Mouse (Mus musculus) midbrain, embryonic 15.5 days (tissue): Measurements from ENCODE around the gene Hk2. TPM values are rescaled to one million over a fixed set of nuclear protein-coding genes. Genes with fewer than 3 reads are reported as not detected.
A peak's percentile ranks its signal among the peaks of the same experiment; 100 is the strongest.

Experiments
- ATAC-seq: fragments of 200-750 bp; cut with Nextera tagmentation; replicated peaks from 2 replicates; pipeline ENCODE4 v1.8.0; 2017; ENCODE audit warnings: moderate TSS enrichment
- H3K27ac ChIP-seq: fragments of 300-500 bp; sonication (generic); 2 replicates; pipeline ENCODE4 v1.5.1; 2015; ENCODE audit warnings: mild to moderate bottlenecking, inconsistent platforms
- H3K27me3 ChIP-seq: fragments of 300-500 bp; sonication (generic); replicated peaks from 2 replicates; pipeline ENCODE4 v1.6.1; 2015; ENCODE audit warnings: inconsistent platforms
- H3K36me3 ChIP-seq: fragments of 300-500 bp; sonication (generic); replicated peaks from 2 replicates; pipeline ENCODE4 v1.6.1; 2015; ENCODE audit warnings: inconsistent platforms
- H3K4me1 ChIP-seq: fragments of 300-500 bp; sonication (generic); 2 replicates; pipeline ENCODE4 v1.6.1; 2015; ENCODE audit warnings: inconsistent platforms
- H3K4me2 ChIP-seq: fragments of 300-500 bp; sonication (generic); 2 replicates; pipeline ENCODE4 v1.6.1; 2015; ENCODE audit warnings: inconsistent platforms, mild to moderate bottlenecking, moderate library complexity
- H3K4me3 ChIP-seq: fragments of 300-500 bp; sonication (generic); 2 replicates; pipeline ENCODE4 v1.5.1; 2015; ENCODE audit warnings: mild to moderate bottlenecking, inconsistent platforms
- H3K9ac ChIP-seq: fragments of 300-500 bp; sonication (generic); 2 replicates; pipeline ENCODE4 v1.6.1; 2015; ENCODE audit warnings: mild to moderate bottlenecking, inconsistent platforms
- H3K9me3 ChIP-seq: fragments of 300-500 bp; sonication (generic); 2 replicates; pipeline ENCODE4 v1.6.1; 2016; ENCODE audit warnings: inconsistent platforms
- WGBS: fragments of 180-500 bp; shearing (Covaris S2); methylation state at CpG from one replicate; pipeline ENCODE4 v1.1.7; 2015; ENCODE audit warnings: mixed read lengths; 5-methylcytosine and 5-hydroxymethylcytosine counted together
- polyA plus RNA-seq: library from polyadenylated mRNA; unstranded; fragments of >200 nt; fragmentation: Nextera tagmentation; extraction: Ambion mirVana; gene quantifications from 2 replicates; pipeline ENCODE4 v1.2.1, GENCODE M21; 2015

Hk2 gene
- polyA plus RNA-seq, 1 experiment from 2014 or later = 2.2 TPM

GRCm38 (mm10) chr6:82751031-82751430, 23.2 kb downstream of the Hk2 start:
- no peaks in the 10 kb centered on the region for H3K9me3 ChIP-seq
- WGBS = 92% methylated on average over 11 of the region's 11 CpGs
- H3K36me3 ChIP-seq = no peaks in the 10 kb centered on the region
- no peak overlapping the region for H3K9ac ChIP-seq
- no peaks in the 10 kb centered on the region for H3K4me1 ChIP-seq
- no peak overlapping the region for H3K27ac ChIP-seq
- H3K27me3 ChIP-seq = no peaks in the 10 kb centered on the region
- no peak for ATAC-seq
- H3K4me3 ChIP-seq = no peak overlapping the region
- H3K4me2 ChIP-seq = no peak overlapping the region

- no peaks in the 10 kb centered on the region for H3K4me1 ChIP-seq
- no peaks in the 10 kb centered on the region for H3K36me3 ChIP-seq
- no peak overlapping the region for H3K9ac ChIP-seq
- H3K9me3 ChIP-seq = no peaks in the 10 kb centered on the region
- H3K4me3 ChIP-seq = no peak overlapping the region
- 55% methylated on average over 2 of the region's 2 CpGs for WGBS
- no peak overlapping the region for H3K27ac ChIP-seq
- H3K4me2 ChIP-seq = no peak overlapping the region
- H3K27me3 ChIP-seq = no peaks in the 10 kb centered on the region
- no peak for ATAC-seq
These were observed 24.2 kb downstream of the Hk2 start for GRCm38 (mm10) chr6:82750063-82750462.

- Histone ChIP-seq H3K9me3 (no peaks in the 10 kb centered on the region), H3K4me3 (no peak overlapping the region), H3K36me3 (no peaks in the 10 kb centered on the region), H3K4me1 (no peaks in the 10 kb centered on the region), H3K27me3 (no peaks in the 10 kb centered on the region), H3K27ac (no peak overlapping the region), H3K4me2 (no peak overlapping the region), H3K9ac (no peak overlapping the region)
- ATAC-seq = no peak
- WGBS = 91% methylated on average over 9 of the region's 9 CpGs
These were observed 26.1 kb downstream of the Hk2 start for GRCm38 (mm10) chr6:82748106-82748672.

- H3K4me2 ChIP-seq = no peak overlapping the region
- no peaks in the 10 kb centered on the region for H3K9me3 ChIP-seq
- H3K27me3 ChIP-seq = no peaks in the 10 kb centered on the region
- no peaks in the 10 kb centered on the region for H3K36me3 ChIP-seq
- no peaks in the 10 kb centered on the region for H3K4me1 ChIP-seq
- no peak overlapping the region for H3K27ac ChIP-seq
- H3K9ac ChIP-seq = no peak overlapping the region
- H3K4me3 ChIP-seq = no peak overlapping the region
- ATAC-seq = no peak
- WGBS = 90% methylated on average over 5 of the region's 5 CpGs
These were observed 27.2 kb downstream of the Hk2 start for GRCm38 (mm10) chr6:82747085-82747484.

GRCm38 (mm10) chr6:82744553-82744952, 29.7 kb downstream of the Hk2 start:
- no peaks in the 10 kb centered on the region for H3K27me3 ChIP-seq
- H3K9ac ChIP-seq = no peak overlapping the region
- H3K4me2 ChIP-seq = no peak overlapping the region
- H3K36me3 ChIP-seq = no peaks in the 10 kb centered on the region
- WGBS = 89% methylated on average over 9 of the region's 9 CpGs
- H3K9me3 ChIP-seq = no peaks in the 10 kb centered on the region
- no peak overlapping the region for H3K4me3 ChIP-seq
- no peaks in the 10 kb centered on the region for H3K4me1 ChIP-seq
- ATAC-seq = no peak
- H3K27ac ChIP-seq = no peak overlapping the region

GRCm38 (mm10) chr6:82741518-82741880, 32.8 kb downstream of the Hk2 start:
- H3K9ac ChIP-seq = no peak overlapping the region
- H3K4me2 ChIP-seq = no peak overlapping the region
- 84% methylated on average over 5 of the region's 5 CpGs for WGBS
- H3K27me3 ChIP-seq = no peaks in the 10 kb centered on the region
- no peak overlapping the region for H3K27ac ChIP-seq
- H3K4me3 ChIP-seq = no peak overlapping the region
- no peaks in the 10 kb centered on the region for H3K4me1 ChIP-seq
- ATAC-seq = no peak
- H3K9me3 ChIP-seq = no peaks in the 10 kb centered on the region
- no peaks in the 10 kb centered on the region for H3K36me3 ChIP-seq

- 81% methylated on average over 8 of the region's 8 CpGs for whole genome bisulfite sequencing
- H3K9me3 ChIP-seq = no peaks in the 10 kb centered on the region
- H3K27me3 ChIP-seq = no peaks in the 10 kb centered on the region
These were observed 33.3 kb downstream of the Hk2 start for GRCm38 (mm10) chr6:82740868-82741517.

GRCm38 (mm10) chr6:82740269-82740668, 34.0 kb downstream of the Hk2 start:
- Histone ChIP-seq H3K4me1 (no peaks in the 10 kb centered on the region), H3K36me3 (no peaks in the 10 kb centered on the region), H3K9me3 (no peaks in the 10 kb centered on the region), H3K9ac (0 out of 2 replicates have a peak overlapping the region, but pooled peaks have one; percentile 25), H3K27ac (no peak overlapping the region), H3K27me3 (no peaks in the 10 kb centered on the region), H3K4me2 (peak overlapping the region; percentile 26; the same call in 1 of the 2 replicates), H3K4me3 (no peak overlapping the region)
- 33% methylated on average over 6 of the region's 6 CpGs for WGBS
- ATAC-seq = peak; percentile 76

More at GRCm38 (mm10) chr6:82740868-82741517, 33.3 kb downstream of the Hk2 start:
- no peak overlapping the region for H3K4me2 ChIP-seq
- H3K4me3 ChIP-seq = no peak overlapping the region
- no peaks in the 10 kb centered on the region for H3K4me1 ChIP-seq
- no peak overlapping the region for H3K27ac ChIP-seq
- no peak for ATAC-seq
- H3K9ac ChIP-seq = no peak overlapping the region
- H3K36me3 ChIP-seq = no peaks in the 10 kb centered on the region

GRCm38 (mm10) chr6:82737634-82738540, 36.4 kb downstream of the Hk2 start:
- no peak overlapping the region for H3K27ac ChIP-seq
- whole genome bisulfite sequencing = 93% methylated on average over 27 of the region's 27 CpGs
- no peaks in the 10 kb centered on the region for H3K27me3 ChIP-seq
- no peaks in the 10 kb centered on the region for H3K9me3 ChIP-seq
- no peak overlapping the region for H3K9ac ChIP-seq
- H3K4me2 ChIP-seq = no peak overlapping the region
- H3K4me1 ChIP-seq = no peaks in the 10 kb centered on the region
- ATAC-seq = no peak
- no peaks in the 10 kb centered on the region for H3K36me3 ChIP-seq
- H3K4me3 ChIP-seq = no peak overlapping the region

- H3K4me1 ChIP-seq = no peaks in the 10 kb centered on the region
- 80% methylated on average over 25 of the region's 25 CpGs for WGBS
- ATAC-seq = no peak
- H3K27ac ChIP-seq = no peak overlapping the region
- no peaks in the 10 kb centered on the region for H3K36me3 ChIP-seq
- no peak overlapping the region for H3K4me3 ChIP-seq
- no peaks in the 10 kb centered on the region for H3K27me3 ChIP-seq
- no peak overlapping the region for H3K9ac ChIP-seq
- H3K9me3 ChIP-seq = no peaks in the 10 kb centered on the region
- H3K4me2 ChIP-seq = no peak overlapping the region
These were observed 37.3 kb downstream of the Hk2 start for GRCm38 (mm10) chr6:82736626-82737600.

GRCm38 (mm10) chr6:82735347-82735746, 38.9 kb downstream of the Hk2 start:
- Histone ChIP-seq H3K4me1 (no peaks in the 10 kb centered on the region), H3K4me3 (no peak overlapping the region), H3K9ac (no peak overlapping the region), H3K27ac (no peak overlapping the region), H3K36me3 (no peaks in the 10 kb centered on the region), H3K27me3 (no peaks in the 10 kb centered on the region), H3K9me3 (no peaks in the 10 kb centered on the region), H3K4me2 (no peak overlapping the region)
- 87% methylated on average over 7 of the region's 7 CpGs for WGBS
- no peak for ATAC-seq
